8 mouse cellular contexts compared by ENCODE assay signal in the genomic region with DNA sequence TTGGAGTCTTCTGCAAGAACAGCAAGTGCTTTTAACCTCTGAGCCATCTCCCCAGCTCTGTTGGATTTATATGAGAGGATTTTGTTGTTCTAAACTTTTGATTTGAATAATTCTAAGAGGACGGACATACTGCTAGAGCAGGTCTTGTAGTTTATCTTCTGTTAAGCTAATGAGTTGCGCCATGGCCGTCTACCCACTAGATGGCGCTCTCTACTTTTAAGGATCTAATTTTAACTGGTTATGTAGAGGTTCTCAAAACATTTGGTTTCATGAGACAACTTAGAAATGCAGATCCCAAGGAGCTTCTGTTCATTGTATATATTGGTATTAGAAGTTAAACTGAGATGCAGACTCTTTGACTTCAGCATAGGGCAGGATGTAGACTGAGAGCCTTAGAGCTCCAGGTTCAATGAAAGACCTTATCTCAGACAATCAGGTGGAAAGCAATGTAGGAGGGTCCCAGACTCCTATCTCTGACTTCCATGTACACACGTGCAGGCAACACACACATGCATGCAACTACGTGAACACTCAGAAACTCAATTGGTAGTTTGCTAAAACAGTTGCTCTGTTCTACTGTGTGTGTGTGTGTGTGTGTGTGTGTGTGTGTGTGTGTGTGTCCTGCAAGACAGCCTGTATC. TPM values are rescaled to one million over a fixed set of nuclear protein-coding genes. Genes with fewer than 3 reads are reported as not detected.
A peak's percentile ranks its signal among the peaks of the same experiment; 100 is the strongest.
DNase-seq lines count a peak whose midpoint lies in the region; ATAC-seq and TF ChIP-seq lines count a peak whose summit lies in the region.

No protein-coding gene starts in this region.

- H3K9ac ChIP-seq in embryonic facial prominence, embryonic 11.5 days (replicated peaks; ENCODE audit: low read length): no peak overlapping the region
- no peak overlapping the region for H3K9ac ChIP-seq in kidney, postnatal 0 days (ENCODE audit: low read depth, low read length)
- no peak overlapping the region for H3K9ac ChIP-seq in liver, embryonic 11.5 days (ENCODE audit: low read depth, low read length)

- peaks cover 4% of the 10 kb centered on the region; the same call in 1 of the 2 replicates for H3K36me3 ChIP-seq in embryonic facial prominence, embryonic 11.5 days (replicated peaks; ENCODE audit: control insufficient read depth, insufficient read depth, low read depth, low read length)
- H3K36me3 ChIP-seq in kidney, postnatal 0 days (ENCODE audit: insufficient read depth, low read length): peaks cover 21% of the 10 kb centered on the region; the same call in 1 of the 2 replicates
- H3K36me3 ChIP-seq in liver, embryonic 11.5 days (ENCODE audit: control insufficient read depth, insufficient read depth, low read length): peaks cover 15% of the 10 kb centered on the region

- DNase-seq in cerebellum, adult 11 months: peak; percentile 62
- peak; percentile 54 to 63 for DNase-seq in urinary bladder, postnatal 36 days (ENCODE audit: low spot score in 2 of 2)
- DNase-seq in urinary bladder, postnatal 4 days (ENCODE audit: low spot score in 2 of 2): no peak
- DNase-seq in embryonic facial prominence, embryonic 11.5 days (ENCODE audit: low spot score): peak; percentile 86
- peak; percentile 88 for DNase-seq in kidney, postnatal 0 days (ENCODE audit: low spot score)
- peak; percentile 43 for DNase-seq in liver, embryonic 11.5 days (ENCODE audit: low spot score)
- peak; percentile 62 for DNase-seq in retina, postnatal 7 days (ENCODE audit: low read depth, low spot score)

- no peak overlapping the region for H3K4me3 ChIP-seq in embryonic facial prominence, embryonic 11.5 days (ENCODE audit: low read depth, low read length)
- H3K4me3 ChIP-seq in kidney, postnatal 0 days (replicated peaks; ENCODE audit: low read depth, low read length): no peak overlapping the region
- H3K4me3 ChIP-seq in liver, embryonic 11.5 days (ENCODE audit: low read depth, low read length): no peak overlapping the region

- no peaks in the 10 kb centered on the region for H3K4me1 ChIP-seq in embryonic facial prominence, embryonic 11.5 days (ENCODE audit: control insufficient read depth, insufficient read depth, low read length)
- 0 out of 2 replicates have a peak, but pooled peaks cover under 1% of the 10 kb centered on the region for H3K4me1 ChIP-seq in kidney, postnatal 0 days (replicated peaks; ENCODE audit: insufficient read depth, low read length)
- H3K4me1 ChIP-seq in liver, embryonic 11.5 days (replicated peaks; ENCODE audit: control insufficient read depth, insufficient read depth, low read length): peaks cover under 1% of the 10 kb centered on the region

- no peak overlapping the region for H3K4me2 ChIP-seq in embryonic facial prominence, embryonic 11.5 days (ENCODE audit: low read depth, low read length)
- H3K4me2 ChIP-seq in kidney, postnatal 0 days (ENCODE audit: low read length): no peak overlapping the region
- no peak overlapping the region for H3K4me2 ChIP-seq in liver, embryonic 11.5 days

- H3K27ac ChIP-seq in embryonic facial prominence, embryonic 11.5 days (replicated peaks; ENCODE audit: low read depth, low read length): no peak overlapping the region
- H3K27ac ChIP-seq in kidney, postnatal 0 days: no peak overlapping the region
- H3K27ac ChIP-seq in liver, embryonic 11.5 days (ENCODE audit: low read depth, low read length): no peak overlapping the region

- 42% methylated on average over 6 of the region's 6 CpGs for WGBS in embryonic facial prominence, embryonic 11.5 days
- 39% methylated on average over 6 of the region's 6 CpGs for WGBS in kidney, postnatal 0 days
- WGBS in liver, embryonic 11.5 days: 37% methylated on average over 6 of the region's 6 CpGs

- H3K27me3 ChIP-seq in embryonic facial prominence, embryonic 11.5 days (ENCODE audit: control insufficient read depth, insufficient read depth, low read length): no peaks in the 10 kb centered on the region
- H3K27me3 ChIP-seq in kidney, postnatal 0 days (ENCODE audit: insufficient read depth, low read length): no peaks in the 10 kb centered on the region
- H3K27me3 ChIP-seq in liver, embryonic 11.5 days (replicated peaks; ENCODE audit: control insufficient read depth, insufficient read depth, low read length): no peaks in the 10 kb centered on the region

- TF ChIP-seq CTCF in kidney, postnatal 0 days (IDR thresholded peaks at IDR 0.05; ENCODE audit: low read depth): peak; percentile 86

- H3K9me3 ChIP-seq in embryonic facial prominence, embryonic 11.5 days (replicated peaks; ENCODE audit: control insufficient read depth, low read length): no peaks in the 10 kb centered on the region
- H3K9me3 ChIP-seq in kidney, postnatal 0 days (replicated peaks; ENCODE audit: low read length): no peaks in the 10 kb centered on the region
- H3K9me3 ChIP-seq in liver, embryonic 11.5 days (ENCODE audit: control insufficient read depth, low read length): no peaks in the 10 kb centered on the region

- no peak for ATAC-seq in cerebellum, adult (ENCODE audit: insufficient number of reproducible peaks, low FRiP score, low TSS enrichment)
- ATAC-seq in embryonic facial prominence, embryonic 11.5 days (replicated peaks; ENCODE audit: insufficient number of reproducible peaks, low FRiP score, low TSS enrichment, low read depth): no peak
- no peak for ATAC-seq in kidney, postnatal 0 days (replicated peaks; ENCODE audit: low FRiP score, low read depth)
- no peak for ATAC-seq in liver, embryonic 11.5 days (replicated peaks; ENCODE audit: low FRiP score)

RNA-seq across cellular contexts. Expression of gene Recql5, which starts 6.5 kb away (rescaled TPM):
- 14.2 and 15.3 TPM in 2 replicates for polyA plus RNA-seq in embryonic facial prominence, embryonic 11.5 days (2014; fragmentation: Nextera tagmentation; extraction: Ambion mirVana)
- 11.1 and 11.7 TPM in 2 replicates for polyA plus RNA-seq in kidney, postnatal 0 days (2015; fragmentation: Nextera tagmentation; extraction: Ambion mirVana)
- 19.8 and 22.9 TPM in 2 replicates for polyA plus RNA-seq in liver, embryonic 11.5 days (2014; fragmentation: Nextera tagmentation; extraction: Ambion mirVana)

RNA-seq across cellular contexts. Expression of gene Sap30bp, which starts 6.7 kb away (rescaled TPM):
- 49.8 and 59.4 TPM in 2 replicates for polyA plus RNA-seq in embryonic facial prominence, embryonic 11.5 days (2014; fragmentation: Nextera tagmentation; extraction: Ambion mirVana)
- 37.2 and 40.1 TPM in 2 replicates for polyA plus RNA-seq in kidney, postnatal 0 days (2015; fragmentation: Nextera tagmentation; extraction: Ambion mirVana)
- polyA plus RNA-seq in liver, embryonic 11.5 days (2014; fragmentation: Nextera tagmentation; extraction: Ambion mirVana): 36.5 and 39.9 TPM in 2 replicates

RNA-seq across cellular contexts. Expression of gene Smim6, which starts 28.0 kb away (rescaled TPM):
- 0.21 TPM in 1 of 2 replicates, not detected in the other for polyA plus RNA-seq in embryonic facial prominence, embryonic 11.5 days (2014; fragmentation: Nextera tagmentation; extraction: Ambion mirVana)
- 13.7 and 16.1 TPM in 2 replicates for polyA plus RNA-seq in kidney, postnatal 0 days (2015; fragmentation: Nextera tagmentation; extraction: Ambion mirVana)
- 3.5 and 3.6 TPM in 2 replicates for polyA plus RNA-seq in liver, embryonic 11.5 days (2014; fragmentation: Nextera tagmentation; extraction: Ambion mirVana)

RNA-seq across cellular contexts. Expression of gene Itgb4, which starts 34.7 kb away (rescaled TPM):
- 0.83 and 0.85 TPM in 2 replicates for polyA plus RNA-seq in embryonic facial prominence, embryonic 11.5 days (2014; fragmentation: Nextera tagmentation; extraction: Ambion mirVana)
- polyA plus RNA-seq in kidney, postnatal 0 days (2015; fragmentation: Nextera tagmentation; extraction: Ambion mirVana): 2.9 and 3.1 TPM in 2 replicates
- polyA plus RNA-seq in liver, embryonic 11.5 days (2014; fragmentation: Nextera tagmentation; extraction: Ambion mirVana): 0.60 and 0.77 TPM in 2 replicates

RNA-seq across cellular contexts. Expression of gene Smim5, which starts 40.0 kb away (rescaled TPM):
- 1.1 and 1.4 TPM in 2 replicates for polyA plus RNA-seq in embryonic facial prominence, embryonic 11.5 days (2014; fragmentation: Nextera tagmentation; extraction: Ambion mirVana)
- polyA plus RNA-seq in kidney, postnatal 0 days (2015; fragmentation: Nextera tagmentation; extraction: Ambion mirVana): 11.1 and 12.1 TPM in 2 replicates
- polyA plus RNA-seq in liver, embryonic 11.5 days (2014; fragmentation: Nextera tagmentation; extraction: Ambion mirVana): 39.5 and 45.9 TPM in 2 replicates

Comparison
In these comparisons a context has a peak if more than half of its experiments do, and no peak if none do; other contexts are left out.
1. DNase-seq: peak in cerebellum, adult 11 months (single experiment), urinary bladder, postnatal 36 days (2 of 2), embryonic facial prominence, embryonic 11.5 days (single experiment), kidney, postnatal 0 days (single experiment), liver, embryonic 11.5 days (single experiment) and retina, postnatal 7 days (single experiment); none in urinary bladder, postnatal 4 days (0 of 2).